Mouse (Mus musculus) forebrain, embryonic 12.5 days (tissue): Measurements from ENCODE around the gene Adamts4. TPM values are rescaled to one million over a fixed set of nuclear protein-coding genes. Genes with fewer than 3 reads are reported as not detected.

ENCODE experiments used
- polyA plus RNA-seq: library from polyadenylated mRNA; unstranded; fragments of >200 nt; fragmentation: Nextera tagmentation; extraction: Ambion mirVana; gene quantifications from 2 replicates; pipeline ENCODE4 v1.2.1, GENCODE M21; 2016

Gene Adamts4
- polyA plus RNA-seq, 1 experiment from 2014 or later = 8.9 TPM

Other genes starting within 250 kb of the Adamts4 start
- gene Fcgr4, start 231.5 kb upstream of the Adamts4 start, polyA plus RNA-seq = 0.26 and 0.31 TPM in 2 replicates
- gene Fcgr3, start 185.5 kb upstream of the Adamts4 start, polyA plus RNA-seq = 4.8 and 4.9 TPM in 2 replicates
- 3.9 and 5.2 TPM in 2 replicates for gene Cfap126, start 136.5 kb upstream of the Adamts4 start, polyA plus RNA-seq
- gene Sdhc, start 99.8 kb upstream of the Adamts4 start, polyA plus RNA-seq = 218 and 236 TPM in 2 replicates
- 0.54 and 1.0 TPM in 2 replicates for gene Mpz, start 99.7 kb upstream of the Adamts4 start, polyA plus RNA-seq
- gene Pcp4l1, start 54.2 kb upstream of the Adamts4 start, polyA plus RNA-seq = 6.7 and 7.0 TPM in 2 replicates
- gene Nr1i3, start 36.5 kb upstream of the Adamts4 start, polyA plus RNA-seq = 0.22 and 0.23 TPM in 2 replicates
- 29.4 and 31.6 TPM in 2 replicates for gene Tomm40l, start 27.9 kb upstream of the Adamts4 start, polyA plus RNA-seq
- gene Apoa2, start 25.4 kb upstream of the Adamts4 start, polyA plus RNA-seq = 1.5 and 2.6 TPM in 2 replicates
- 12.6 and 15.3 TPM in 2 replicates for gene Fcer1g, start 16.1 kb upstream of the Adamts4 start, polyA plus RNA-seq
- gene Ndufs2, start 967 bp downstream of the Adamts4 start, polyA plus RNA-seq = 209 and 213 TPM in 2 replicates
- gene B4galt3, start 19.9 kb downstream of the Adamts4 start, polyA plus RNA-seq = 78.1 and 78.6 TPM in 2 replicates
- gene Ppox, start 30.8 kb downstream of the Adamts4 start, polyA plus RNA-seq = 58.7 and 68.0 TPM in 2 replicates
- 119 and 125 TPM in 2 replicates for gene Usp21, start 37.6 kb downstream of the Adamts4 start, polyA plus RNA-seq
- 94.8 and 98.4 TPM in 2 replicates for gene Ufc1, start 44.6 kb downstream of the Adamts4 start, polyA plus RNA-seq
- 48.5 and 51.0 TPM in 2 replicates for gene Dedd, start 78.7 kb downstream of the Adamts4 start, polyA plus RNA-seq
- gene Nit1, start 95.2 kb downstream of the Adamts4 start, polyA plus RNA-seq = 46.4 and 48.7 TPM in 2 replicates
- 167 and 178 TPM in 2 replicates for gene Pfdn2, start 95.2 kb downstream of the Adamts4 start, polyA plus RNA-seq
- 2.5 and 2.6 TPM in 2 replicates for gene Klhdc9, start 110.4 kb downstream of the Adamts4 start, polyA plus RNA-seq
- 1.0 and 1.1 TPM in 2 replicates for gene Nectin4, start 119.7 kb downstream of the Adamts4 start, polyA plus RNA-seq
- 0.69 and 0.75 TPM in 2 replicates for gene Arhgap30, start 138.5 kb downstream of the Adamts4 start, polyA plus RNA-seq
- gene Usf1, start 160.9 kb downstream of the Adamts4 start, polyA plus RNA-seq = 175 and 190 TPM in 2 replicates
- gene Tstd1, start 168.5 kb downstream of the Adamts4 start, polyA plus RNA-seq = 9.0 and 11.0 TPM in 2 replicates
- gene F11r, start 187.1 kb downstream of the Adamts4 start, polyA plus RNA-seq = 11.1 and 11.4 TPM in 2 replicates